Mouse (Mus musculus): ENCODE measurements around the gene Srpx. TPM values are rescaled to one million over a fixed set of nuclear protein-coding genes. Genes with fewer than 3 reads are reported as not detected.

Gene Srpx
- polyA plus RNA-seq (2015; fragmentation: Nextera tagmentation; extraction: Ambion mirVana) = 0.75 and 0.81 TPM in 2 replicates

GRCm38 (mm10) chrX:10117065-10117719 is at the start of gene Srpx:
Gene Srpx, minus strand, starts transcription at chrX:10117709.
- Histone ChIP-seq H3K36me3 (replicated peaks; ENCODE audit: insufficient read depth, low read length) (no peaks in the 10 kb centered on the region), H3K4me2 (ENCODE audit: low read depth, low read length) (peak within 1 kb of the TSS; percentile 52), H3K4me1 (ENCODE audit: insufficient read depth) (no peaks in the 10 kb centered on the region), H3K27me3 (ENCODE audit: insufficient read depth, low read length) (peaks cover 8% of the 10 kb centered on the region; the same call in 1 of the 2 replicates), H3K9ac (replicated peaks) (no peak within 1 kb of the TSS), H3K4me3 (ENCODE audit: low read depth, low read length) (peak within 1 kb of the TSS; percentile 17; the same call in 1 of the 2 replicates), H3K27ac (ENCODE audit: low read depth) (no peak within 1 kb of the TSS), H3K9me3 (ENCODE audit: low read length) (no peaks in the 10 kb centered on the region)
- DNase-seq = no peak
- TF ChIP-seq EP300 (IDR thresholded peaks at IDR 0.05; ENCODE audit: low read depth) (no peak), CTCF (IDR thresholded peaks at IDR 0.05; ENCODE audit: low read depth) (no peak)
- ATAC-seq = no peak
- 26% methylated on average over 18 of the region's 19 CpGs for WGBS (ENCODE audit: insufficient replicate concordance)

GRCm38 (mm10) chrX:10152390-10152789 is 34.9 kb upstream of the Srpx start:
- Histone ChIP-seq H3K9ac (replicated peaks) (no peak overlapping the region), H3K4me2 (ENCODE audit: low read depth, low read length) (no peak overlapping the region), H3K4me3 (ENCODE audit: low read depth, low read length) (no peak overlapping the region), H3K27ac (ENCODE audit: low read depth) (no peak overlapping the region), H3K9me3 (ENCODE audit: low read length) (no peaks in the 10 kb centered on the region), H3K4me1 (ENCODE audit: insufficient read depth) (no peaks in the 10 kb centered on the region), H3K36me3 (replicated peaks; ENCODE audit: insufficient read depth, low read length) (no peaks in the 10 kb centered on the region), H3K27me3 (ENCODE audit: insufficient read depth, low read length) (no peaks in the 10 kb centered on the region)
- 69% methylated on average over 3 of the region's 3 CpGs for WGBS (ENCODE audit: insufficient replicate concordance)
- no peak for DNase-seq
- ATAC-seq = no peak
- no peak for TF ChIP-seq EP300 (IDR thresholded peaks at IDR 0.05; ENCODE audit: low read depth)

GRCm38 (mm10) chrX:10115780-10116179 is 1.7 kb downstream of the Srpx start:
- Histone ChIP-seq H3K4me3 (ENCODE audit: low read depth, low read length) (no peak overlapping the region), H3K36me3 (replicated peaks; ENCODE audit: insufficient read depth, low read length) (no peaks in the 10 kb centered on the region), H3K4me1 (ENCODE audit: insufficient read depth) (no peaks in the 10 kb centered on the region), H3K27ac (ENCODE audit: low read depth) (no peak overlapping the region), H3K9ac (replicated peaks) (no peak overlapping the region), H3K27me3 (ENCODE audit: insufficient read depth, low read length) (peaks cover 8% of the 10 kb centered on the region; the same call in 1 of the 2 replicates), H3K9me3 (ENCODE audit: low read length) (no peaks in the 10 kb centered on the region), H3K4me2 (ENCODE audit: low read depth, low read length) (no peak overlapping the region)
- no peak for TF ChIP-seq CTCF (IDR thresholded peaks at IDR 0.05; ENCODE audit: low read depth)
- no peak for TF ChIP-seq EP300 (IDR thresholded peaks at IDR 0.05; ENCODE audit: low read depth)
- ATAC-seq (no peak), DNase-seq (no peak)
- WGBS (ENCODE audit: insufficient replicate concordance) = 47% methylated on average over 3 of the region's 3 CpGs

- no peak for ATAC-seq
- Histone ChIP-seq H3K4me1 (ENCODE audit: insufficient read depth) (no peaks in the 10 kb centered on the region), H3K4me3 (ENCODE audit: low read depth, low read length) (no peak overlapping the region), H3K27me3 (ENCODE audit: insufficient read depth, low read length) (no peaks in the 10 kb centered on the region), H3K9me3 (ENCODE audit: low read length) (no peaks in the 10 kb centered on the region), H3K9ac (replicated peaks) (no peak overlapping the region), H3K4me2 (ENCODE audit: low read depth, low read length) (no peak overlapping the region), H3K36me3 (replicated peaks; ENCODE audit: insufficient read depth, low read length) (no peaks in the 10 kb centered on the region), H3K27ac (ENCODE audit: low read depth) (no peak overlapping the region)
- no peak for TF ChIP-seq EP300 (IDR thresholded peaks at IDR 0.05; ENCODE audit: low read depth)
- no peak for TF ChIP-seq CTCF (IDR thresholded peaks at IDR 0.05; ENCODE audit: low read depth)
- 60% methylated on average over 1 of the region's 1 CpGs for WGBS (ENCODE audit: insufficient replicate concordance)
- DNase-seq = no peak
Observed at GRCm38 (mm10) chrX:10110736-10111135, 6.8 kb downstream of the Srpx start.

GRCm38 (mm10) chrX:10108558-10108957 is 9.0 kb downstream of the Srpx start:
- DNase-seq = no peak
- Histone ChIP-seq H3K4me1 (ENCODE audit: insufficient read depth) (no peaks in the 10 kb centered on the region), H3K9me3 (ENCODE audit: low read length) (no peaks in the 10 kb centered on the region), H3K4me3 (ENCODE audit: low read depth, low read length) (no peak overlapping the region), H3K4me2 (ENCODE audit: low read depth, low read length) (no peak overlapping the region), H3K27ac (ENCODE audit: low read depth) (no peak overlapping the region), H3K27me3 (ENCODE audit: insufficient read depth, low read length) (no peaks in the 10 kb centered on the region), H3K9ac (replicated peaks) (no peak overlapping the region), H3K36me3 (replicated peaks; ENCODE audit: insufficient read depth, low read length) (no peaks in the 10 kb centered on the region)
- WGBS (ENCODE audit: insufficient replicate concordance) = 53% methylated on average over 4 of the region's 4 CpGs
- no peak for TF ChIP-seq CTCF (IDR thresholded peaks at IDR 0.05; ENCODE audit: low read depth)
- TF ChIP-seq EP300 (IDR thresholded peaks at IDR 0.05; ENCODE audit: low read depth) = no peak
- ATAC-seq = no peak

- TF ChIP-seq EP300 (IDR thresholded peaks at IDR 0.05; ENCODE audit: low read depth) (no peak), CTCF (IDR thresholded peaks at IDR 0.05; ENCODE audit: low read depth) (no peak)
- 76% methylated on average over 5 of the region's 5 CpGs for WGBS (ENCODE audit: insufficient replicate concordance)
- Histone ChIP-seq H3K9me3 (ENCODE audit: low read length) (no peaks in the 10 kb centered on the region), H3K9ac (replicated peaks) (no peak overlapping the region), H3K27me3 (ENCODE audit: insufficient read depth, low read length) (no peaks in the 10 kb centered on the region), H3K4me1 (ENCODE audit: insufficient read depth) (no peaks in the 10 kb centered on the region), H3K4me3 (ENCODE audit: low read depth, low read length) (no peak overlapping the region), H3K4me2 (ENCODE audit: low read depth, low read length) (no peak overlapping the region), H3K36me3 (replicated peaks; ENCODE audit: insufficient read depth, low read length) (no peaks in the 10 kb centered on the region), H3K27ac (ENCODE audit: low read depth) (no peak overlapping the region)
- ATAC-seq = no peak
- no peak for DNase-seq
Observed at GRCm38 (mm10) chrX:10105475-10105874, 12.0 kb downstream of the Srpx start.
